Mouse (Mus musculus): ENCODE results near the gene Clybl. TPM values are rescaled to one million over a fixed set of nuclear protein-coding genes. Genes with fewer than 3 reads are reported as not detected.

Clybl gene
- total RNA-seq, 2 experiments from 2014 or later: 17.9 to 23.4 TPM

- DNase-seq (ENCODE audit: low spot score in 2 of 2): no peak
- intact Hi-C loops (cut with DNase I): loop anchor here (5.0 kb wide), 3 partner anchors 177 to 247 kb away; partner anchors contain the start of genes Gm5089 and Zic2
These were observed 48.5 kb downstream of the Clybl start for GRCm38 (mm10) chr14:122229988-122230387.

- peak in 1 of 2 experiments; percentile 12 for DNase-seq (ENCODE audit: low spot score in 2 of 2)
- intact Hi-C loops (cut with DNase I): loop anchor here (5.0 kb wide), 1 partner anchor 177 kb away; no protein-coding TSS in a partner anchor
These were observed 49.1 kb downstream of the Clybl start for GRCm38 (mm10) chr14:122230621-122231025.

- intact Hi-C loops (cut with DNase I): loop anchor here (5.0 kb wide), 1 partner anchor 176 kb away; no protein-coding TSS in a partner anchor
- no peak for DNase-seq (ENCODE audit: low spot score in 2 of 2)
These were observed 49.6 kb downstream of the Clybl start for GRCm38 (mm10) chr14:122231073-122231472.

GRCm38 (mm10) chr14:122233212-122233714 lies 51.8 kb downstream of the Clybl start:
- intact Hi-C loops (cut with DNase I): loop anchor here (5.0 kb wide), 1 partner anchor 174 kb away; no protein-coding TSS in a partner anchor
- no peak for DNase-seq (ENCODE audit: low spot score in 2 of 2)

- no peak for DNase-seq (ENCODE audit: low spot score in 2 of 2)
These were observed 62.4 kb downstream of the Clybl start for GRCm38 (mm10) chr14:122243874-122244273.

GRCm38 (mm10) chr14:122246919-122247859 lies 65.7 kb downstream of the Clybl start:
- intact Hi-C loops (cut with DNase I): no loop called here
- DNase-seq (ENCODE audit: low spot score in 2 of 2): peak in 1 of 2 experiments; percentile 25

More at GRCm38 (mm10) chr14:122243874-122244273, 62.4 kb downstream of the Clybl start:
- intact Hi-C loops (cut with DNase I): no loop called here

- intact Hi-C loops (cut with DNase I): no loop called here
- no peak for DNase-seq (ENCODE audit: low spot score in 2 of 2)
These were observed 67.6 kb downstream of the Clybl start for GRCm38 (mm10) chr14:122249123-122249522.

- no peak for DNase-seq (ENCODE audit: low spot score in 2 of 2)
- intact Hi-C loops (cut with DNase I): no loop called here
These were observed 69.8 kb downstream of the Clybl start for GRCm38 (mm10) chr14:122251346-122251745.

GRCm38 (mm10) chr14:122255562-122256260 lies 74.2 kb downstream of the Clybl start:
- intact Hi-C loops (cut with DNase I): no loop called here
- DNase-seq (ENCODE audit: low spot score in 2 of 2): no peak

GRCm38 (mm10) chr14:122256261-122256634 lies 74.7 kb downstream of the Clybl start:
- intact Hi-C loops (cut with DNase I): no loop called here
- DNase-seq (ENCODE audit: low spot score in 2 of 2): no peak

- intact Hi-C loops (cut with DNase I): no loop called here
- no peak for DNase-seq (ENCODE audit: low spot score in 2 of 2)
These were observed 76.8 kb downstream of the Clybl start for GRCm38 (mm10) chr14:122258297-122258696.

- intact Hi-C loops (cut with DNase I): no loop called here
- DNase-seq (ENCODE audit: low spot score in 2 of 2): no peak
These were observed 79.7 kb downstream of the Clybl start for GRCm38 (mm10) chr14:122261250-122261649.

GRCm38 (mm10) chr14:122262851-122263659 lies 81.6 kb downstream of the Clybl start:
- intact Hi-C loops (cut with DNase I): no loop called here
- DNase-seq (ENCODE audit: low spot score in 2 of 2): no peak

GRCm38 (mm10) chr14:122265214-122265613 lies 83.7 kb downstream of the Clybl start:
- intact Hi-C loops (cut with DNase I): no loop called here
- no peak for DNase-seq (ENCODE audit: low spot score in 2 of 2)

- intact Hi-C loops (cut with DNase I): no loop called here
These were observed 86.1 kb downstream of the Clybl start for GRCm38 (mm10) chr14:122267590-122267989.

GRCm38 (mm10) chr14:122271104-122271746 lies 89.7 kb downstream of the Clybl start:
- DNase-seq (ENCODE audit: low spot score in 2 of 2): no peak
- intact Hi-C loops (cut with DNase I): no loop called here

More at GRCm38 (mm10) chr14:122267590-122267989, 86.1 kb downstream of the Clybl start:
- DNase-seq (ENCODE audit: low spot score in 2 of 2): no peak

- no peak for DNase-seq (ENCODE audit: low spot score in 2 of 2)
- intact Hi-C loops (cut with DNase I): no loop called here
These were observed 95.6 kb downstream of the Clybl start for GRCm38 (mm10) chr14:122277142-122277541.

GRCm38 (mm10) chr14:122279462-122280308 lies 98.2 kb downstream of the Clybl start:
- no peak for DNase-seq (ENCODE audit: low spot score in 2 of 2)
- intact Hi-C loops (cut with DNase I): no loop called here

Measured in left cerebral cortex, postnatal 14 days (tissue).